Mouse (Mus musculus): ENCODE measurements at regions not wholly inside any gene's neighbourhood (a gene's known extent, or its start where the extent isn't known, plus 50 kb on each side); places are given as distances from the start of the nearest gene placed in this dataset.

GRCm38 (mm10) chr1:42755958-42756357 is 60.4 kb downstream of the Pou3f3 start:
- Histone ChIP-seq H3K27ac (replicated peaks) (no peak overlapping the region), H3K4me2 (replicated peaks) (no peak overlapping the region), H3K4me3 (no peak overlapping the region), H3K36me3 (no peaks in the 10 kb centered on the region), H3K9ac (replicated peaks) (no peak overlapping the region), H3K4me1 (no peaks in the 10 kb centered on the region), H3K27me3 (no peaks in the 10 kb centered on the region), H3K9me3 (no peaks in the 10 kb centered on the region)
- 87% methylated on average over 5 of the region's 5 CpGs for WGBS
- no peak for ATAC-seq (replicated peaks)

- H3K36me3 ChIP-seq: no peaks in the 10 kb centered on the region
- no peak overlapping the region for H3K4me3 ChIP-seq
- no peak overlapping the region for H3K27ac ChIP-seq (replicated peaks)
- no peaks in the 10 kb centered on the region for H3K27me3 ChIP-seq
- H3K9me3 ChIP-seq: no peaks in the 10 kb centered on the region
- ATAC-seq (replicated peaks): no peak
- H3K4me2 ChIP-seq (replicated peaks): no peak overlapping the region
- no peaks in the 10 kb centered on the region for H3K4me1 ChIP-seq
- H3K9ac ChIP-seq (replicated peaks): no peak overlapping the region
Measured at GRCm38 (mm10) chr1:42756497-42756896, 60.9 kb downstream of the Pou3f3 start.

- peaks cover 5% of the 10 kb centered on the region for H3K4me1 ChIP-seq
- WGBS: 58% methylated on average over 2 of the region's 2 CpGs
- H3K4me3 ChIP-seq: no peak overlapping the region
- H3K36me3 ChIP-seq: no peaks in the 10 kb centered on the region
- no peaks in the 10 kb centered on the region for H3K9me3 ChIP-seq
- no peak overlapping the region for H3K9ac ChIP-seq (replicated peaks)
- H3K27ac ChIP-seq (replicated peaks): no peak overlapping the region
- H3K27me3 ChIP-seq: no peaks in the 10 kb centered on the region
- ATAC-seq (replicated peaks): no peak
- no peak overlapping the region for H3K4me2 ChIP-seq (replicated peaks)
Measured at GRCm38 (mm10) chr1:42763447-42763846, 67.9 kb downstream of the Pou3f3 start.

- WGBS: 7% methylated on average over 2 of the region's 2 CpGs
- Histone ChIP-seq H3K36me3 (no peaks in the 10 kb centered on the region), H3K4me2 (replicated peaks) (no peak overlapping the region), H3K9me3 (no peaks in the 10 kb centered on the region), H3K4me3 (no peak overlapping the region), H3K4me1 (peaks cover 5% of the 10 kb centered on the region), H3K27me3 (no peaks in the 10 kb centered on the region), H3K27ac (replicated peaks) (no peak overlapping the region), H3K9ac (replicated peaks) (no peak overlapping the region)
- no peak for ATAC-seq (replicated peaks)
Measured at GRCm38 (mm10) chr1:42764048-42764447, 68.5 kb downstream of the Pou3f3 start.

- H3K36me3 ChIP-seq: no peaks in the 10 kb centered on the region
- no peaks in the 10 kb centered on the region for H3K4me1 ChIP-seq
- no peaks in the 10 kb centered on the region for H3K9me3 ChIP-seq
- no peak overlapping the region for H3K9ac ChIP-seq (replicated peaks)
- no peak for ATAC-seq (replicated peaks)
- no peaks in the 10 kb centered on the region for H3K27me3 ChIP-seq
- H3K4me2 ChIP-seq (replicated peaks): no peak overlapping the region
- no peak overlapping the region for H3K27ac ChIP-seq (replicated peaks)
- no peak overlapping the region for H3K4me3 ChIP-seq
- 75% methylated on average over 9 of the region's 9 CpGs for WGBS
Measured at GRCm38 (mm10) chr1:42770085-42770484, 74.5 kb downstream of the Pou3f3 start.

- no peak for ATAC-seq (replicated peaks)
- no peaks in the 10 kb centered on the region for H3K36me3 ChIP-seq
- no peak overlapping the region for H3K27ac ChIP-seq (replicated peaks)
- H3K4me1 ChIP-seq: no peaks in the 10 kb centered on the region
- no peak overlapping the region for H3K4me3 ChIP-seq
- no peak overlapping the region for H3K4me2 ChIP-seq (replicated peaks)
- no peaks in the 10 kb centered on the region for H3K27me3 ChIP-seq
- H3K9me3 ChIP-seq: no peaks in the 10 kb centered on the region
- no peak overlapping the region for H3K9ac ChIP-seq (replicated peaks)
- WGBS: 78% methylated on average over 6 of the region's 6 CpGs
Measured at GRCm38 (mm10) chr1:42772000-42772399, 76.4 kb downstream of the Pou3f3 start.

GRCm38 (mm10) chr1:42773851-42774464 is 77.1 kb upstream of the Mrps9 start:
- Histone ChIP-seq H3K4me3 (no peak overlapping the region), H3K27me3 (no peaks in the 10 kb centered on the region), H3K4me1 (no peaks in the 10 kb centered on the region), H3K27ac (replicated peaks) (no peak overlapping the region), H3K4me2 (replicated peaks) (no peak overlapping the region), H3K9me3 (no peaks in the 10 kb centered on the region), H3K36me3 (no peaks in the 10 kb centered on the region), H3K9ac (replicated peaks) (no peak overlapping the region)
- no peak for ATAC-seq (replicated peaks)
- WGBS: 82% methylated on average over 20 of the region's 20 CpGs

- WGBS: 54% methylated on average over 7 of the region's 7 CpGs
- ATAC-seq (replicated peaks): peak; percentile 82
- H3K4me2 ChIP-seq (replicated peaks): no peak overlapping the region
- peaks cover 2% of the 10 kb centered on the region for H3K4me1 ChIP-seq
- H3K9ac ChIP-seq (replicated peaks): no peak overlapping the region
- no peaks in the 10 kb centered on the region for H3K27me3 ChIP-seq
- no peak overlapping the region for H3K27ac ChIP-seq (replicated peaks)
- H3K9me3 ChIP-seq: no peaks in the 10 kb centered on the region
- H3K36me3 ChIP-seq: no peaks in the 10 kb centered on the region
- no peak overlapping the region for H3K4me3 ChIP-seq
Measured at GRCm38 (mm10) chr1:42774971-42775892, 75.8 kb upstream of the Mrps9 start.

- H3K9ac ChIP-seq (replicated peaks): no peak overlapping the region
- no peaks in the 10 kb centered on the region for H3K27me3 ChIP-seq
- H3K4me1 ChIP-seq: peaks cover 8% of the 10 kb centered on the region
- no peak overlapping the region for H3K4me3 ChIP-seq
- H3K4me2 ChIP-seq (replicated peaks): no peak overlapping the region
- no peak for ATAC-seq (replicated peaks)
- WGBS: 66% methylated on average over 2 of the region's 2 CpGs
- no peaks in the 10 kb centered on the region for H3K36me3 ChIP-seq
- no peak overlapping the region for H3K27ac ChIP-seq (replicated peaks)
- H3K9me3 ChIP-seq: no peaks in the 10 kb centered on the region
Measured at GRCm38 (mm10) chr1:42775893-42776287, 75.1 kb upstream of the Mrps9 start.

- no peak overlapping the region for H3K27ac ChIP-seq (replicated peaks)
- no peak overlapping the region for H3K9ac ChIP-seq (replicated peaks)
- H3K4me1 ChIP-seq: peaks cover 13% of the 10 kb centered on the region
- H3K27me3 ChIP-seq: no peaks in the 10 kb centered on the region
- no peak overlapping the region for H3K4me2 ChIP-seq (replicated peaks)
- H3K4me3 ChIP-seq: no peak overlapping the region
- WGBS: 86% methylated on average over 1 of the region's 1 CpGs
- H3K36me3 ChIP-seq: no peaks in the 10 kb centered on the region
- H3K9me3 ChIP-seq: no peaks in the 10 kb centered on the region
- no peak for ATAC-seq (replicated peaks)
Measured at GRCm38 (mm10) chr1:42777416-42777815, 73.6 kb upstream of the Mrps9 start.

- H3K27ac ChIP-seq (replicated peaks): no peak overlapping the region
- peaks cover 13% of the 10 kb centered on the region for H3K4me1 ChIP-seq
- WGBS: 40% methylated on average over 5 of the region's 5 CpGs
- H3K36me3 ChIP-seq: no peaks in the 10 kb centered on the region
- H3K27me3 ChIP-seq: no peaks in the 10 kb centered on the region
- no peak overlapping the region for H3K9ac ChIP-seq (replicated peaks)
- no peak overlapping the region for H3K4me3 ChIP-seq
- no peaks in the 10 kb centered on the region for H3K9me3 ChIP-seq
- no peak overlapping the region for H3K4me2 ChIP-seq (replicated peaks)
- no peak for ATAC-seq (replicated peaks)
Measured at GRCm38 (mm10) chr1:42779761-42780160, 71.3 kb upstream of the Mrps9 start.

GRCm38 (mm10) chr1:42780266-42780665 is 70.8 kb upstream of the Mrps9 start:
- no peak overlapping the region for H3K4me3 ChIP-seq
- no peaks in the 10 kb centered on the region for H3K27me3 ChIP-seq
- H3K4me2 ChIP-seq (replicated peaks): peak overlapping the region; percentile 8; the same call in 1 of the 2 replicates
- H3K4me1 ChIP-seq: peaks cover 13% of the 10 kb centered on the region
- ATAC-seq (replicated peaks): no peak
- 39% methylated on average over 15 of the region's 15 CpGs for WGBS
- no peak overlapping the region for H3K27ac ChIP-seq (replicated peaks)
- no peaks in the 10 kb centered on the region for H3K9me3 ChIP-seq
- H3K9ac ChIP-seq (replicated peaks): no peak overlapping the region
- no peaks in the 10 kb centered on the region for H3K36me3 ChIP-seq

All from forebrain, embryonic 15.5 days (tissue).